Mouse (Mus musculus) cerebellum, adult 9-10 months (tissue): ENCODE results near the gene Rad51b.

Source experiments
- DNase-seq: peaks from one replicate; pipeline ENCODE4 v3.0.0; 2022

Gene Rad51b

DNA sequence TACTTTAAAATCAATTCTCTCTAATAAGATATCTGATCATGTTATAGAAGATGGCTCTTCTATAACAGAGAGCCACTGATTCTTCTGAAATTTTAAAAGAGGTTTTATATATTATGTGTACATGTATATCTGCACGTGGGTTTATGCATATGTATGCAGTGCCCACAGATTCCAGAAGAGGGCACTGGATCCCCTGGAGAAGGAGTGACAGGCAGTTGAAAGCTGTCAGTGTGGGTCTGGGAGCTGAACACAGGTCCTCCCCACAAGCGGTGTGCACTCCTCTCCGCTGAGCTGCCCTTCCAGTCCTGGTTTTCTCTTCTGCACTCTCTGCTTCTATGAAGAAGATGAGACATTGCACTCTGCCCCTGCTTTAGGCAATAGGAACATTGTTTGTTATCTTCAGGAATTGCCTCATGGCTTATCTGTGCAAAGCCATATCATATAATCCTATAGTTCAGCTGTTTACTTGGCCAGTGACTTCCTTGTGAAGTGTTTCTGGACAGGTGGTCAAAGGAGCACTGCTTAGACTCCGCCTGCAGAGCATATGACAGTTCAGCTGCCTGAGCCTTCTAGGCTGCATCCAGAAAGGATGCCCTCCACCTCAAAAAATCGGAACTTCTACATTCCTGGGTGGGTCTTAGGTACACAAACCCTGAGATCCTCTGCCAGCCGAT is 485.5 kb downstream of the Rad51b start:
- no peak for DNase-seq

- DNase-seq = no peak
Measured at GRCm38 (mm10) chr12:79784159-79784558, 487.1 kb downstream of the Rad51b start.

GRCm38 (mm10) chr12:79785691-79786090 is 488.6 kb downstream of the Rad51b start:
- no peak for DNase-seq

DNA sequence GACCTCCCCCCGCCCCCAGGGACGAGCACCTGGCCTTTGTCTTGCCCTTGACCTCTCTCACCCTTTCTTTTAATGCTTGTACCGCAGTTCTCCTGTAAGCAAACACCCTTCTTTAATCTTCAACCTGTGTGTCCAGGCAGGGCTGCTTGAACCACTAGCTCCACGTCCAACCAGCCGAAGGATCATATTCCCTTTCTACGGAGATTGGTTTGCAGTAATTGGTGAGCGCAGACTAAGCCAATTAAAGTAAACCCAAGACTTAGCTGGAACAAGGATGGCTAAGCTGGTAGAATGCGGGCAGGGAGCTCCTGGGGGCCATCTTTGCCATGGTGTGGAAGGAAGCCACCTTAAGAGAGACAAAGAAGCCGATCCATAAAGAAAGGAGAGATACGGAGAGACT is 490.5 kb downstream of the Rad51b start:
- no peak for DNase-seq

GRCm38 (mm10) chr12:79788340-79788739 is 491.3 kb downstream of the Rad51b start:
- DNase-seq = no peak

DNA sequence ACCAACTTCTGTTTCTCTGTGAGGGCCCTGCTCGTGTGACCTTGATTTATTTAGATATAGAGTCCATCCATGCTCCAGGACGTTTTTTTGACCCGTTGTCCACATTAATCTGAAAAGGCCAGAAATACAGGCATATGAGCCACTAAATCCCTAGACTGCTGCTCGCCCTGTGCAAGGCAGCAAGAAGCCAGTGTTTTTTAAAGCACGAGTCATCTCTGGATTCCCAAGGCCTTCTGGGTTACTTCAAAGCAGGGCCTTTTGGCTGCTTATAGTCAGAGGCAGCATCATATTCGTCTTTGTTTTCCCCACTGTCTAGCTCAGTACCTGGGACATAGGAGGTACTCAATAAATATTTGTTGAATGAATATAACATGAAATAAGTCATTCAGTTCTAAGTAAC is 492.4 kb downstream of the Rad51b start:
- no peak for DNase-seq

DNA sequence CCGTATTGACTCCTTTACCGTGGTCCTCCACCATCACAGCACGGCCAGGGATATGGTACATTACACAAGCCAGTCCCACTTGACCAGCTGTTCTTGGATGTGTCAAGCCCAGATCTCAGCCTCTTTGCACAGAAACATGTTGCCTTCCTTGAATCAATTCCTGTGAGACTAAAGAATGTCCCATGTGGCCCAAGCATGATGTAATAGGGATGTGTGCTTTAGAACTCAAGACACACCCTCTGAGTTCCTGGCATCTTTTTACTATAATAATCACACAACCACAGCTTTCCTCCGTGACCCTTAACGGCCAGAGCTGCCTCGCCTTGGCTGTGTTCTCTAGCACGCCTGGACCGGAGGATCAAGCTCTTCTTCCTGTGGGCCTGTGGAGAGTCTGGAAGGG is 496.3 kb downstream of the Rad51b start:
- DNase-seq = no peak

DNA sequence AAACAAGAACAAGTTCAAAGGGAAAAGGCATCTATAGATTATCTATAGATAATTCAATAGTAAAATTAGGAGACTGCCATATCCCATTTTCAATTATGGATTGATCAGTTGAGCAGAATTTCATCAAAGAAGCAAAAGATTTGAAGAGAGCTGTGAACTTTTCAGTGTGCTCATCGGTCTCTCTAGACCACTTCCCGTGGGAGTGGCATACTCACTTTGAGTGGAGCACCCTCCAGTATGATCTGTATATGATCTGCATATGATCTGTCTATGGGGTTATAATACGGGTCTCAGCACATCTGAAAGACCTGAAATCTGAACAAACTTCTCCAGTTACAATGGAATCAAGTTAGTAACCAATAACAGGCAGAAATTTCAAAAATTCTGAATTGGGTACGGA is 497.7 kb downstream of the Rad51b start:
- DNase-seq = no peak

DNA sequence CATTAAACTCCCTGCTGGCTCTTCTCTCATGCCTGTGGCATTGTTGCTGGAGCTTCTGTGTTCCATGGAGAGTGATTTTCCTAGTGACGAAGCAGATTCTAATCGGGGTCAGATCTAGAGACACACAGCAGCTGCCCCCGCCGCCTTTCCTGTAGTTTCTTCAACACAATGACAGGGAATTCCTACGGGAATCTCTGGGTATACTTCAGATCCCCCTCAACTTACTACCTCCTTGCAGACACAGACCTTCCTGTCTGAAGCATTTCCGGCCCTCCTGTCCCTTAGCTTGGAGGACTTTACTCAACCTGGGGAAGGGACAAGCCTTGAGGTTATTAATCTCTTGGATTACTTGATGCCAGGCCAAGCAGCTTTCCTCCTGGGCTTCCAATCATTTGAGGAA is 499.2 kb downstream of the Rad51b start:
- DNase-seq = no peak

GRCm38 (mm10) chr12:79796823-79797821 is 500.0 kb downstream of the Rad51b start:
- no peak for DNase-seq

DNA sequence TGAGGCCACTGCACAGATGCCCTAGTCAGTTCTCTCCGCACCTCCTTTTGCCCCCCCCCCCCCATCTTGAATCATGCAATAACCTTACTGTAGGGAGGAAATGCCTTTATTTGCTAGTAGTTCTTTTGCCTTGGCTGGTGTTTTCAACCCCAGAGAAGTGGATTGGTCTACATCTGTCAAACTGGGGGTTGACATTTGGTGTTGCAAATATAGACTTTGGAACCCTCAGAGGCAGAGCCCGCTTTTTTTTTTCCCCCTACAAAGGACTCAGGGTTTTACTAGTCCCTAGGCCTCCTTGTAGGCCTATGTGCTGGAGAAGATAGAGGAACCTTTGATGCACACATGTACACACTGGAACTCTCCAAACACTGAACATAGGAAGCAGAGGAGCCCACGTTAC is 501.4 kb downstream of the Rad51b start:
- no peak for DNase-seq

GRCm38 (mm10) chr12:79799370-79799769 is 502.3 kb downstream of the Rad51b start:
- no peak for DNase-seq

DNA sequence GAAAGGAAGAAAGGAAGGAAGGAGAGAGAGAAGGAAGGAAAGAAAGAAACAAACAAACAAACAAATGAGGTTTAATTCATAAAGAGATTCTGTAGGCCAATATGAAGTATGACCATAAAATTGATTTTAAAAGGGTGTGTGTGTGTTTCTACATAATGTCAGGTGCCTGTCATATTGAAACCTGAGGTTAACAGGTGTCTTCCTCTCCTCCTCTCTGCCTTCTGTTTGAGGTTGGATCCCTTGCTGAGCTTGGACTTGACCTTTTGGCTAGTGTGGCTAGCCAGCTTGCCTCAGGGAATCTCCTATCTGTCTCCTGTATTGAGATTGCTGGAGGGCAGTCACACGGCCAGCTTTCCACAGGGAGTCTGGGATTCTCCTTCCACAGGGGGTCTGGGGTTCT is 506.6 kb downstream of the Rad51b start:
- DNase-seq = no peak

DNA sequence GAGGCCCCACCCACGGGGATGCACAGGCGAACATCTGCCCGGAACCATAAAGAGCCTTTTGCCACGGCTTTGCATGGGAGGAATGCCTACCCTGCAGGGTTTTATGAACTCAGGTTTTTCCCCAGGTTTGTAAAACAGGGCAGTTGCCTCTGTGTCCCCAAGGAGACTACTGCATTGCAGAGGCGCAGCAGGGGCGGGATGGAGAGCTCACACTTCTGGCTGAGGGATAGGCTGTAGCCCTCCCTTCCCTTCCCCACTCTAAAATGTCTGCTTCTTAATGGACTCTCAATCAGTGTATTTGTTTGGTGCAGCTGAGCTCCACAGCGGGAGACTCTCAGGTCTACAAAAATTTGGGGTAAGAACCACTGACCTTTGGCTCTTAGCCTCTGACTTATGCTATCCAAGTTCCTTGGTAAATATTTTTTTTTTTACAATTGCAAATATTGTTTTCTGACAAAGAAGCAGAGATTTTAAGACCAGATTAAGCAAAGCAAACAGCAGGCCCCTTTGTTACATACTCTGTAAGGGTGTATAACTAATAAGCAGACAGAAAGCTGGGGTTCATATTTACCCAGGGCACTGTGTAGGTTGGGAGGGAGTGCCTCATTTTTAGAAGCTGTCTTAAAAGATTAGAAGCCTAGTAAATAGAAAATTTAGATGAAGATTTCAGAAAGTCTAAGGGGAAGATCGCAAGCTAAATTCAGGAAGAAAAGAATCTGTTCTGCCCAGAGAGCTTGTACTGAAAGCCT is 507.9 kb downstream of the Rad51b start:
- no peak for DNase-seq

GRCm38 (mm10) chr12:79806990-79807389 is 509.9 kb downstream of the Rad51b start:
- DNase-seq = no peak

- no peak for DNase-seq
Measured at GRCm38 (mm10) chr12:79807410-79807847, 510.3 kb downstream of the Rad51b start.

GRCm38 (mm10) chr12:79807938-79808401 is 510.9 kb downstream of the Rad51b start:
- no peak for DNase-seq

- DNase-seq = no peak
Measured at GRCm38 (mm10) chr12:79808426-79809398, 511.6 kb downstream of the Rad51b start.

GRCm38 (mm10) chr12:79809518-79809917 is 512.4 kb downstream of the Rad51b start:
- DNase-seq = no peak

DNA sequence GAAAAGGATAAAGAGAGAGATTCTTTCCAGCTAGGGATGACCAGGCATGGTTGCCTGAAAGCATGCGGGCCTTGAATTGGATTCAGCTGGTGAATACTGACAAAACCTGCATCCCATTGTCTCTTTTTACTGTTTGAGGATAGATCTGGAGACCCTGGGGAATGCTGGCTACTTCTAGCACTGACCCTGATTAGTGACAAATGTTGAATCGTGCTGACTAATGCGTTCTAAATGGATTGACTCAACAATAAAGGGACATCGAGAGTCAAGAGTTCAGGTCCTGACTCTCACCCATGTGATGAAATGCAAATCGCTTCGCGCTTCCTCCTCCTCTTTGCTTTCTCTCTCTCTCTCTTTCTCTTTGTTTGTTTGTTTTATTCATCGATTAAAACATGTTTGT is 515.3 kb downstream of the Rad51b start:
- no peak for DNase-seq

DNA sequence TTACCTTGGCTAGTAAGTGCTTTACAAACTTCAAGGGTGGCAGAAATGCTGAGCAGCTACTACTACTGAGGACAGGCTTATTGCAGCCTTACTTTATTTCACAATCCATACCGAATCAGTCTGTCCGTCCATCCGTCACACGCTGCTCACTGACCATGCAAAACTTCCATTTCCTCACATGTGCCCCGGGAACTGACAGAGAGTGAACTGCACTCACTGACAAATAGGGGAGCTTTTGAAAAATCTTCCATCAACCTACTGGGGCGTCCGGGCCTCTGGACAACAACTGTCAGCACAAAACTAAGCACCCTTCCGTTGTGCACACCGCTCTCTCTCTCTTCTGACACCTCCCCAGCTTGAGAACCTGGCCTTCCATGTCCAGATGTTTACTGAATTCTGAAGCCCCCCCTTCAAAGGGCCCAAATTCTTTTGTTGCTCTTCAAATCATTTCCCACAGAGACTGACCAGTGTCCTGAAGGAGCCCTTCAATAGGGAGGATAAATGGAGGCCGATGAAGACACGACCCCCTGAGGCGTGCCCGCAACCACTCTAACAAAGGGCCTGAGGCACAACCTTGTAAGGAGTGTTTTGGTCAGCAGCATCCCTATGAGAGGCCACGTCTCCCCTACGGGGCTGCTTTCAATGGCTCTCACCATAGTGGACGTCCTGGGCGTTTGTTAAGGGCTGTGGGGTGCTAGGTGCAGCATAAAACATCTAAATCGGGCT is 515.9 kb downstream of the Rad51b start:
- DNase-seq = no peak
